Mouse (Mus musculus) thymus, postnatal 25 days (tissue): ENCODE measurements around the gene Zranb3.
"Not testable (repeated sequence)": the region's sequence is repeated elsewhere in the genome, so short reads cannot be mapped to it uniquely, and the experiment has no call there.

ENCODE experiments used
- DNase-seq: peaks from one replicate; pipeline ENCODE4 v3.0.0; 2022

Zranb3 gene

GRCm38 (mm10) chr1:127985391-127985790 lies 117.5 kb downstream of the Zranb3 start:
- DNase-seq = no peak

GRCm38 (mm10) chr1:127983274-127983993 lies 119.4 kb downstream of the Zranb3 start:
- no peak for DNase-seq

GRCm38 (mm10) chr1:127982268-127982667 lies 120.6 kb downstream of the Zranb3 start:
- no peak for DNase-seq

GRCm38 (mm10) chr1:127980911-127981559 lies 121.8 kb downstream of the Zranb3 start:
- DNase-seq = no peak

GRCm38 (mm10) chr1:127978125-127978524 lies 124.7 kb downstream of the Zranb3 start:
- DNase-seq = no peak

GRCm38 (mm10) chr1:127976106-127976505 lies 126.7 kb downstream of the Zranb3 start:
- no peak for DNase-seq

DNA sequence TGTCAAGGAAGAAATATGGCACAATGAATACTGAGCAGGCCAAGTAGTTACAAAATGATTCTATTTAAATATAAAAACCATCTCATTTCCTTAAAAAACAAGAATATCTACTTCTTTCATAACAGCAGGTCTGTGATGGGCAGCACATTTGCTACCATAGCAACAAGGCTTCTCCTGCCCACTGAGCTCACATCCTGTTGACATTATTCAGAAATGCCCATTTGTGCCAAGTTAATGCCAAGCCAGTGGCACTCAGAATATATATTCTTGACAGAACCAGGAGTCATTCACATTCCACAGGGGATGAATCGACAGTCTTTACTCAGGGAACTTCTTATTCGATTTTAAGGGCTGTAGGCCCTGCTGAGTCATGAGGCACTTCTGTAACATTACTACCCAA lies 127.2 kb downstream of the Zranb3 start:
- no peak for DNase-seq

DNA sequence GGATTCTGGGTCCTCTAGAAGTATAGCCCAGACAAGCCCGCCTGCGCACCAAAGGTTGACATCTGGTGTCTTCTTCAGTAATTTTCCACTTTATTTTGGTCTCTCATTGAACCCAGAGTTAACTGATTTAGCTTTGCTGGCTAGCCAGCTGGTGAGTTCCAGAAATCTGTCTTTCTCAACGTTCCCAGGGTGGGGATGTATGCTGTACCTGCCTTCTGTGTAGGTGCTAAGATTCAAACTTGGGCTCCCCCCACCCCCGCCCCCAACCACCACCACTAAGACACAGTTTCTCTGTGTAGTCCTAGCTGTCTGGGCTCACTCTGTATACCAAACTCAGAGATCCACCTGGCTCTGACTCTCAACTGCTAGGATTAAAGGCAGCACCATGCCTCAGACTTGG lies 128.8 kb downstream of the Zranb3 start:
- no peak for DNase-seq

DNA sequence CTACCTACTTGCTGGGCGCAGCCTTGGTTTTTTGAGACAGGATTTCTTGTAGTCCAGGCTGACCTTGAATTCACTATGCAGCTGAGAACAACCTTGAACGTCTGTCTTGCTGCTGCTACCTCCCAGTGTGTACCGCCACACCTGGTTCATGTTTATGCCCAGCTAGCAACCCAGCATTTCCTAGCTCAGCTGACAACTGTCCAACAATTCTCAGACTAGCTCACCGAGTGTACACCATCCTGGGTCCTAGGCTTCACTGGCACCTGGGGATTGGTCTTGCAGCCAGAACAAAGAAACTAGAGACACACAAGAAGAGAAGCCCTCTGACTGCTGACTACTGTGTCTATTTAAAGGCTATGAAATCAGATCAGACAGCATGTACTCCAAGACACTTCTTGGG lies 132.0 kb downstream of the Zranb3 start:
- DNase-seq = no peak

DNA sequence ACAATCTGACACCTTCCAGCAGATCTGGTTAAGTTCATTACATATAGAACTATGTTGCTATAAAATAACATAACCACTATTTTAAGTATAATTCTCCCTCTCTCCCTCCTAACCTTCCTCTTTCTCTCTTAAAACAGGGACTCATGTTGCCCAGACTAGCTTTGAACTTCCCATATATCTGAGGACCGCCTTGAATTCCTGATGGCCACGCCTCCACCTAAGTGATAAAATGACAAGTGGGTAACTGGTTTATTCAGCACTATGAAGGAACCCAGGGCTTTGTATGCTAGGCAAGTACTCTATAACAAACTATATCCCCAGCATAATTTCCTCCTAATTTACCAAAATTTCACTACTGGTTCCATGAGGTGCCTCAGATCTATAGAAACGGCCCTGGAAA lies 139.5 kb downstream of the Zranb3 start:
- DNase-seq = no peak

- DNase-seq = no peak
Measured at GRCm38 (mm10) chr1:127961140-127961539, 141.7 kb downstream of the Zranb3 start.

DNA sequence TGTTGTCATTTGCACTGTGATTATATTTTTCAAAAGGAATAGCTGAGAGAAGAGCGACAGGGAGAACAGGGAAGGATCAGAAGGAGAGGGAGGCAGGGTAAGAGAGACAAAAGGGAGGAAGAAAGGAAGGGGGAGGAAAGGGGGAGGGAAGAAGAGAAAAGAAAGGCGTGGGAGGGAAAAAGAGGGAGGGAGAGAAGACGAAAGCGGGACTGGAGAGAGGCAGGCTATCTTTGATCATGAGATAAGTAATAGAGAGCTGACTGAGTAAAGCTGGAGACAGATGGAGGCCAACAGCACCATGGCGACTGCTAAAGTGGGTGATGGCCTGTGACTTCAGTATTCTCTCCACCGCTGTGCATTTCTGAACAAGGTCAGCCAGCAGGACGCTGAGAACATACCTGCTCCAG lies 143.5 kb downstream of the Zranb3 start:
- DNase-seq = no peak

DNA sequence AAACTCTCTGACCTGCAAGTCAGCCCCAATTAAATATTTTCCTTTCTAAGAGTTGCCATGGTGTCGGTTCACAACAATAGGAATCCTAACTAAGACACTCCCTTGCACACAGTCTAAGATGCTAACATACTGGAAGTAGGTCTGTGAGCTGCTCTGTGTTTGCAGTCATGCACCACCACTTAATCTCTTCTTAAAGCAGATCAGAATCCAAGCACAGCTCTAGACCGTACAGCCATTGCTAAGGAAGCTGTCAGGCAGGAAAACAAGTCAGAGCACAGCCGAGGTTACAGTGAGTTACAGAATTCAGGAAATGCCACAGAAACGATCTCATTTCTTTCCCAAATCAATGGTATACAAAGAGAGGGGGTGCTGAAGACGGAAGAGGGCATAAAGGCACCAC lies 144.0 kb downstream of the Zranb3 start:
- no peak for DNase-seq

GRCm38 (mm10) chr1:127956524-127956923 lies 146.3 kb downstream of the Zranb3 start:
- no peak for DNase-seq

DNA sequence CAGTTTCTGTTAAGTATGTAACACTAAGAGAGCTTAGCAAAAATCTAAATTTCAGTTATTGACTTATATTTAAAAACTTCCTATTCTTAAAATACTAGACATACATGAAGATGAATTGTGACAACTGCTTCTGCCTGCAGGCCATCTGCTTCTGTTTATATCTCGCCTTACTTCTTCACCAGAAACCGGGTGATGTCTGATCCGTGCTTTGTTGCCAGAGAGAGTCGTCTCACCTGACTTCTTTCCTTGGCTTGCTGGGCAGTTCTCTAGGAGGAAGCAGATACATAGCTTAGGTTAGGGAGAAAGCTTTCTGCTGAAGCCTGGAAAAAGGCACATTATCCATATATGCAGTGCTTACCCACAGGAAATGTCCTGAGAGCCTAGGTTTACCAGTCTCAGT lies 148.0 kb downstream of the Zranb3 start:
- no peak for DNase-seq

GRCm38 (mm10) chr1:127954198-127954597 lies 148.6 kb downstream of the Zranb3 start:
- DNase-seq = not testable (repeated sequence)

DNA sequence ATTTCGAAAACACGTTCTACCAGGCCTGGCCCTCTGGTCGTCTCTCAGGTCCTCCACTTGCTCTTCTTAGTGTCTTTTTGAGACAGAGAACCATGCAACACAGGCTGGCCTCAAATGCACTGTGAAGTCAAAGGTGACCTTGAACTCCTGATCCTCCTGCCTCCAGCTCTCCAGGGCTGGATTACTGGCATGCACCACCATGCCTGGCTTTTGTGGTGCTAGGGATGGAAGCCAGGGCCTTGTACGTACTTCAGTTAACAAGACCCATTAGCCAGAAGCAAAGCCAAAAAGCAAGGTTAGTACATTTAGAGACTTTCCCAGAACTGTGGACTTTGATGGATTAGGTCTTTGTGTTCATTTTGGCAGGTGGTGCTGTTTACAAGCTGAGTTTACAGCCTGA lies 150.6 kb downstream of the Zranb3 start:
- DNase-seq = no peak

- DNase-seq = no peak
Measured at GRCm38 (mm10) chr1:127948748-127949147, 154.1 kb downstream of the Zranb3 start.

GRCm38 (mm10) chr1:127946615-127947249 lies 156.1 kb downstream of the Zranb3 start:
- no peak for DNase-seq

DNA sequence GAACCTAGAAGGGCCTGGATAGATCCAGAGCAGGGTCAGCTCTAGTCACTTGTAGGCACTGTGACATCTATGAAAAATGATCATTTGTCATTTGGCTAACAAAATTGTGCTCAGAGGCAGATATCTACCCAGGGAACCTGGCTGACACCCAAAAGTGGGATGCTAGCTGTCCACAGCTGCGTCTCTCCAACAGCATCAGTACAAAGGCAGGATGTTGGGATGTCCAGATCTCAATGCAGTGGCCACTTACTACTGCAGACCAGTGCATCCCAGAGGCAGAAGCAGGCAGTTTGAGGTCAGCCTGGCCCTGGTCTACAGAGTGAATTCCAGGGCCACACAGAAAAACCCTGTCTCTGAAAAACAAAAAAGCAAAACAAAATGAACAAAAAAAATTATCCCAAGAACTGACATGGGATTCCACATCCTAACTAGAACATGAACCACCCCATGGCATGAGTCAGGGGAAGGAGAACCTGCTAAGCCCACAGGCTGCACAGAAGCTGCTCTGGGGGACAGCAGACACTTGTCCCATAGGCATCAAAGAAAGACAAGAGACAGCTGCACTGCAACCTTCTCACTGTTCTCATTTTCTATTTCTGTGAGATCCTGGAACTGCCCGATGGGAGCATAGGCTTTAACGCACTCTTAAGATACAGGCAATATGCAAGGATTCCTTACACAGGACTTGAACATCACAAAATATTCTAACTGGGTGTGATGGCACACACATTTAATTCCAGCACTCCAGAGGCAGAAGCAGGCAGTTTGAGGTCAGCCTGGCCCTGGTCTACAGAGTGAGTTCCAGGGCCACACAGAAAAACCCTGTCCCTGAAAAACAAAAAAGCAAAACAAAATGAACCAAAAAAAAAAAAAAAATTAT lies 156.9 kb downstream of the Zranb3 start:
- DNase-seq = no peak

DNA sequence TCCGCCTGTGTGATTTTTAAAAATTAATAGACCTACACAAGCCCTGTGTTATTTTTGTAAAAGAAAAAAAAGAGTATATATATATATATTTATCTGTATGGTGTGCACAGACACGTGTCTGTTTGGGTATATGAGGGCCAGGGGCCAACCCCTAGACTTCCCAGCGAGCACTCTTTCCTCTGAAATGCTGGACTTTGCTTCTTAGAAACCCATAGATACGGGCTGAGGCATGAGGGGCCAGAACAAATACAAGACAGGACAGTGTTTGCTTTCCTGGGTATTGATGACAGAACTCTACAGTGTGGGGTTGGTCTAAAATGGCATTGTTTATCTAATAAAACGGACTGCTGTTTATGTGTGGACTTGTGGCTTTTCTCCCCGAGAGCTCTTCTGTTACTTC lies 159.3 kb downstream of the Zranb3 start:
- DNase-seq = no peak

DNA sequence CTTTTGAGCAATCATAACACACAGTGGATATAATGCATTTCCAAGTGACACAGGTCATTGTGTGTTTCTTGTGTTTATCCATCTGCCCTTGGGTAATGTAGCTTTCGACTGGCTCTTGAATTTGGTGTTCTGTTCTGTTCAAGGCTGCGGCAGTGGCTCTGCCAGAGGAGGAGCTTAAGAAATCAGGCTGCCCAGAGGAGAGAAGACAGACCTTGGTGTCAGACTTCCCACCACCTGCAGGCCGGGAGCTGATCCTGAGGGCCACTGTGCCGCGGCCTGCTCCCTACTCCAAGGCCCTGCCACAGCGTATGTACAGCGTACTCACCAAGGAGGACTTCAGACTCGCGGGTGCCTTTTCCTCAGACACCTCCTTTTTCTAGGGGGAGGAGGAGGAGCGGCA lies 160.6 kb downstream of the Zranb3 start:
- no peak for DNase-seq

DNA sequence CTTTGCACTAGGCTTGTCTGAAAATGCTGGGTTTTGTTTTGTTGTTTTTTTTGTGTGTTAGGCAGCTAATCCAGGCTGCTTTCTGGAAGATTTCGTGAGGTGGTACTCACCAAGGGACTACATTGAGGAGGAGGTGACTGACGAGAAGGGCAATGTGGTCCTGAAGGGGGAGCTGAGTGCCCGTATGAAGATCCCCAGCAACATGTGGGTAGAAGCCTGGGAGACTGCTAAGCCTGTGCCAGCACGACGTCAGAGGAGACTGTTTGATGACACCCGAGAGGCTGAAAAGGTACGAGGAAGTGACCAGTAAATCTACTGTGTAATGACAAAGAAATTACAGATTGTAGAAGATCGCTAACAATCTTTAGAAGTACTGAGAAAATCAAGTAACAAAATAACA lies 165.6 kb downstream of the Zranb3 start:
- no peak for DNase-seq
